Mouse (Mus musculus): ENCODE measurements at regions not wholly inside any gene's neighbourhood (a gene's known extent, or its start where the extent isn't known, plus 50 kb on each side); places are given as distances from the start of the nearest gene placed in this dataset.

DNA sequence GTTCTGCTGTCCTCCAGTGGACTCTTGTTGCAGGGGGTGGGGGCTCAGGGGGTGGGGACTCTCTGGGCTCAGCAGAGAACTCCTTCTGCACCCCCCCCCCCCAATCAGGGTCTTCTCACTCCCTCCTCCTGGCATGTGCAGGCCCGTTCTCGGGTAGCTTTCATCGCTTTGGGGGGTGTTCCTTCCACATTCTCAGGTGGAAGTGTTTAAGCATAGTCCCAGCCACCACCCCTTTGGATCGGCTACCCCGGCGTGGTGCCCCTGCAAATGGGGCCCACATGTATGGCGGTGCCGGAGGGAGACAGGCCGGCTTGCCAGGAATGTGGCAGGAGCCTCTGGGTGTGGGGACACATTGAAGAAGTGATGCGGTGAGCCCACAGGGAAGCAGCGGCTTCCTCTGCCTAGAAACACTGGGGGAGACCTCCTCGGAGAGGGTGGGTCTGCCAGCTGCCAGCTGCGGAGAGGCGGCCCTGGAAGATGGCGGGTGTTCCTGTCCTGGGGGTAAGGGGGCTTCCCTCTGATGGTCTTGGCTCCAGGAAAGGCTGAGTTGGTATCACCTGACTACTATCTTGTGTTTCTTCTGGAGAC is 92.7 kb downstream of the Asb1 start:
- Histone ChIP-seq H3K36me3 (ENCODE audit: control insufficient read depth, insufficient read depth) (no peaks in the 10 kb centered on the region), H3K4me2 (replicated peaks; ENCODE audit: low read depth) (no peak overlapping the region), H3K27me3 (replicated peaks; ENCODE audit: control insufficient read depth, insufficient read depth, low read length) (no peaks in the 10 kb centered on the region), H3K4me1 (replicated peaks; ENCODE audit: control insufficient read depth, insufficient read depth, low read length) (no peaks in the 10 kb centered on the region), H3K9me3 (ENCODE audit: control insufficient read depth) (no peaks in the 10 kb centered on the region), H3K27ac (ENCODE audit: low read depth, low read length) (no peak overlapping the region), H3K4me3 (ENCODE audit: low read depth, low read length) (no peak overlapping the region), H3K9ac (ENCODE audit: low read depth, low read length) (no peak overlapping the region)
- TF ChIP-seq CTCF (IDR thresholded peaks at IDR 0.05; ENCODE audit: low read depth) = no peak
- ATAC-seq = no peak
- 91% methylated on average over 15 of the region's 15 CpGs for WGBS

DNA sequence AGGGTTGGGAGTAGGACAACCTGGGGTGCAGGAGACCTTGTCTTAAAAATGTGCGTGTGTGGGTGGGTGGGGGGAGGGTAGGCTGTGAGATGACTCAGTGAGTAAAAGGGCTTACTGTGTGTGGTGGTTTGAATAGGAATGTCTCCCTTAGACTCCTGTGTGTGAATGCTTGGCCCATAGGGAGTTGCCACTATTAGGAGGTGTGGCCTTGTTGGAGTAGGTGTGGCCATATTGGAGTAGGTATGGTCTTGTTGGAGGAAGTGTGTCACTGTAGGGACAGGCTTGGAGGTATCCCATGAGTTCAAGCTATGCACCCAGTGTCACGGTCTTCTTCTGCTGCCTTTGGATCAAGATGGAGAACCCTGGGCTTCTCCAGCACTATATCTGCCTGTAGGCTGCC is 96.2 kb downstream of the Asb1 start:
- no peaks in the 10 kb centered on the region for H3K27me3 ChIP-seq (replicated peaks; ENCODE audit: control insufficient read depth, insufficient read depth, low read length)
- H3K4me2 ChIP-seq (replicated peaks; ENCODE audit: low read depth) = no peak overlapping the region
- TF ChIP-seq CTCF (IDR thresholded peaks at IDR 0.05; ENCODE audit: low read depth) = no peak
- no peak overlapping the region for H3K9ac ChIP-seq (ENCODE audit: low read depth, low read length)
- H3K36me3 ChIP-seq (ENCODE audit: control insufficient read depth, insufficient read depth) = no peaks in the 10 kb centered on the region
- H3K9me3 ChIP-seq (ENCODE audit: control insufficient read depth) = no peaks in the 10 kb centered on the region
- H3K4me1 ChIP-seq (replicated peaks; ENCODE audit: control insufficient read depth, insufficient read depth, low read length) = no peaks in the 10 kb centered on the region
- ATAC-seq = no peak
- H3K4me3 ChIP-seq (ENCODE audit: low read depth, low read length) = no peak overlapping the region
- WGBS = 91% methylated on average over 2 of the region's 2 CpGs
- no peak overlapping the region for H3K27ac ChIP-seq (ENCODE audit: low read depth, low read length)

DNA sequence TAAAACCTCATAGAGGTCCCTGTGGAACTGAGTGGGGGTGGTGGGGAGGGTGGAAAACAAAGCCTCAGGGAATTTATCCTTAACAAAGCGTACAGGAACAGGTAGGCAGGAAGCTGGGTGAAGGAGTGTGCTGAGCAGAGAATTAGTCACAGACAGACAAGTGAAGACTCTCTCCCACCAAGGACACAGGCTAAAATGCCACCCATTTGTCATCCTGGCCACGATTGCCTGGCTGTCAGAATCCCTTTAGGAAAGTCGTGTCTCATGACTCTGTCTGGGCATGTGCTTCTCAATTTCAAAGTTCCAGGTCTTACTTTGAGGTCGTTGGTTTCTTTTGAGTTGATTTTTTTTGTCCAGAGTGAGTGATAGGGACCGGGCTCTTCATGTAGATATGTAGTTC is 100.2 kb downstream of the Asb1 start:
- Histone ChIP-seq H3K9ac (ENCODE audit: low read depth, low read length) (no peak overlapping the region), H3K27ac (ENCODE audit: low read depth, low read length) (no peak overlapping the region), H3K4me2 (replicated peaks; ENCODE audit: low read depth) (no peak overlapping the region), H3K4me1 (replicated peaks; ENCODE audit: control insufficient read depth, insufficient read depth, low read length) (no peaks in the 10 kb centered on the region), H3K27me3 (replicated peaks; ENCODE audit: control insufficient read depth, insufficient read depth, low read length) (no peaks in the 10 kb centered on the region), H3K4me3 (ENCODE audit: low read depth, low read length) (no peak overlapping the region), H3K36me3 (ENCODE audit: control insufficient read depth, insufficient read depth) (no peaks in the 10 kb centered on the region), H3K9me3 (ENCODE audit: control insufficient read depth) (no peaks in the 10 kb centered on the region)
- 62% methylated on average over 5 of the region's 5 CpGs for WGBS
- no peak for TF ChIP-seq CTCF (IDR thresholded peaks at IDR 0.05; ENCODE audit: low read depth)
- ATAC-seq = no peak

DNA sequence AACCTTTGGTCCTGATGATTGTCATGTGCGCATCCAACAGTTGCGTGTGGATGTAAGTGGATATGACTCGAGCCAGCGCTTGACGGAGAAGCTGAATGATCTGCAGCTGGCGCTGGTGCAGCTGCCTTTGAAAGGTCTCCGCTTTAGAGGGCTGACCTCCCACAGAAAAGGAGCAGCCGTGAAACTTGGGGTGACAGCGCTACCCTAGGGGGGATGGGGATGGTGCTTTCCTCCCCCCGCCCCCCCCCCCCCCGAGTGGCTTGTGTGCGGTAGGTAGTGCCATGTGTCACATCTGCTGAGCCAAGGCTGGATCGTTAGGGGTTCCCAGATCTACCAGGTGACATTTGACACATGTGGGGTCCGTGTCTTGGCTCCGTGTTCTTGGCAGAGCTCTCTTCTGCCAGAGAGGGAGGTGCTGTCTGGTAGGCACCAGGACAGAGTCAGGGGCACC is 118.7 kb downstream of the Asb1 start:
- H3K4me2 ChIP-seq (replicated peaks; ENCODE audit: low read depth) = no peak overlapping the region
- H3K4me3 ChIP-seq (ENCODE audit: low read depth, low read length) = no peak overlapping the region
- no peaks in the 10 kb centered on the region for H3K36me3 ChIP-seq (ENCODE audit: control insufficient read depth, insufficient read depth)
- H3K27me3 ChIP-seq (replicated peaks; ENCODE audit: control insufficient read depth, insufficient read depth, low read length) = no peaks in the 10 kb centered on the region
- H3K9me3 ChIP-seq (ENCODE audit: control insufficient read depth) = no peaks in the 10 kb centered on the region
- H3K4me1 ChIP-seq (replicated peaks; ENCODE audit: control insufficient read depth, insufficient read depth, low read length) = no peaks in the 10 kb centered on the region
- no peak overlapping the region for H3K9ac ChIP-seq (ENCODE audit: low read depth, low read length)
- WGBS = 75% methylated on average over 13 of the region's 15 CpGs
- no peak for TF ChIP-seq CTCF (IDR thresholded peaks at IDR 0.05; ENCODE audit: low read depth)
- H3K27ac ChIP-seq (ENCODE audit: low read depth, low read length) = no peak overlapping the region
- no peak for ATAC-seq

DNA sequence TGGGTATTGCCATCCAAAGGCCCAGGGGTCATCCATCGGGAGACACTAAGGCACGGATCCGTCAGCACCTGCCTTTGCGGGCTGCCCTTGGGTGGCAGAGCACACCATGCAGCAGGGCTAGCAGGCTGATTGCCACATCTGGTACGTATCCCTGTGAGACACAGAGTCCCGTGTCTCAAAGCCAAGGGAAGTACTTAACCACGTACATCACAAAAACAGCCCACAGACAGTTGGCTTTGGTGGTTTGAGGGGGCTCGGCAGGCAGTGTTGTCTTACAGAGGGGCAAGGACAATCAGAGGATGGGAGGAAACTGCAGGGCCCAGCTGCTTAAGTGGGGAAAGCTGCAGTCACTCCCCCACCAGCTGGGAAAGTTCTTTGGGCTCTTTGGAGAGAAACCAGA is 119.1 kb downstream of the Asb1 start:
- Histone ChIP-seq H3K27ac (ENCODE audit: low read depth, low read length) (no peak overlapping the region), H3K9me3 (ENCODE audit: control insufficient read depth) (no peaks in the 10 kb centered on the region), H3K4me1 (replicated peaks; ENCODE audit: control insufficient read depth, insufficient read depth, low read length) (no peaks in the 10 kb centered on the region), H3K4me3 (ENCODE audit: low read depth, low read length) (no peak overlapping the region), H3K9ac (ENCODE audit: low read depth, low read length) (no peak overlapping the region), H3K36me3 (ENCODE audit: control insufficient read depth, insufficient read depth) (no peaks in the 10 kb centered on the region), H3K4me2 (replicated peaks; ENCODE audit: low read depth) (no peak overlapping the region), H3K27me3 (replicated peaks; ENCODE audit: control insufficient read depth, insufficient read depth, low read length) (no peaks in the 10 kb centered on the region)
- WGBS = 75% methylated on average over 8 of the region's 8 CpGs
- no peak for TF ChIP-seq CTCF (IDR thresholded peaks at IDR 0.05; ENCODE audit: low read depth)
- ATAC-seq = no peak

DNA sequence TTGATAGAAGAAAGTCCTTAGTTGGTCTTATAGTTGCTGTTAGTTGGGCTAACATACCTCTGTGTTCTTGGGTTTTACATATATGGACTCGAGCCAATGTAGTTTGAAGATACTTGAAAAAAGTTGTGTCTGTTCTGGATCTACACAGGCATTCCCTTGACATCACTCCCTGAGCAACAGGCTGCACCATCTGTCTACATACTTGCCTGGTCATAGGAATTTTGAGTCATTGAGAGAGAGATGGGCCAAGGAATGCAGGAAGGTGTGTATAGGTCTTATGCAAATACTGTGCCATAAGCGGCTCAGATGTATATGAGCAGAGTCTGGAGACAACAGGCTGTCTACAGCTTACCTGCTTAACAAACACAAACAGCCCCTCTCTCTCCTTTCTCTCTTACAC is 122.9 kb downstream of the Asb1 start:
- no peaks in the 10 kb centered on the region for H3K4me1 ChIP-seq (replicated peaks; ENCODE audit: control insufficient read depth, insufficient read depth, low read length)
- H3K9ac ChIP-seq (ENCODE audit: low read depth, low read length) = no peak overlapping the region
- H3K4me3 ChIP-seq (ENCODE audit: low read depth, low read length) = no peak overlapping the region
- ATAC-seq = no peak
- H3K4me2 ChIP-seq (replicated peaks; ENCODE audit: low read depth) = no peak overlapping the region
- TF ChIP-seq CTCF (IDR thresholded peaks at IDR 0.05; ENCODE audit: low read depth) = no peak
- H3K27me3 ChIP-seq (replicated peaks; ENCODE audit: control insufficient read depth, insufficient read depth, low read length) = no peaks in the 10 kb centered on the region
- WGBS = 84% methylated on average over 2 of the region's 2 CpGs
- H3K27ac ChIP-seq (ENCODE audit: low read depth, low read length) = no peak overlapping the region
- H3K36me3 ChIP-seq (ENCODE audit: control insufficient read depth, insufficient read depth) = no peaks in the 10 kb centered on the region
- H3K9me3 ChIP-seq (ENCODE audit: control insufficient read depth) = no peaks in the 10 kb centered on the region

DNA sequence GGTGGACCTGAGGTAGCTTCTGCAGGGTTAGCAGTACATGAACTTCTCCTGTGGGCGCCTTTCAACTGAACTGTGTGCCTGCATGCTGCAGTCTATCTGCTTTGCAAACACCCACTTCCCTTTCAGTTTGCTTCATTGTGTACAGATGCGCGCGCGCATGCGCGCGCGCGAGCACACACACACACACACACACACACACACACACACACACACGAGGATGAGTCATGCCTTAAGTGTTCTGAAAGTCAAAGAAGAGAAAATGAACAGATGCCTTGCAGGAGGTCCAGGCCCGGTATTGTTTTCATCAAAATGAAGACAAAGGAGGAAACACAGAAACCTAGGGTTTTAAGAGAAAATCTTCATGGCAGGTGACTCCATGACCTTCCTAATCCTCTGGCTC is 124.3 kb downstream of the Asb1 start:
- no peak overlapping the region for H3K9ac ChIP-seq (ENCODE audit: low read depth, low read length)
- no peaks in the 10 kb centered on the region for H3K27me3 ChIP-seq (replicated peaks; ENCODE audit: control insufficient read depth, insufficient read depth, low read length)
- no peaks in the 10 kb centered on the region for H3K4me1 ChIP-seq (replicated peaks; ENCODE audit: control insufficient read depth, insufficient read depth, low read length)
- TF ChIP-seq CTCF (IDR thresholded peaks at IDR 0.05; ENCODE audit: low read depth) = no peak
- H3K4me2 ChIP-seq (replicated peaks; ENCODE audit: low read depth) = no peak overlapping the region
- WGBS = 80% methylated on average over 12 of the region's 12 CpGs
- no peak for ATAC-seq
- H3K36me3 ChIP-seq (ENCODE audit: control insufficient read depth, insufficient read depth) = no peaks in the 10 kb centered on the region
- H3K4me3 ChIP-seq (ENCODE audit: low read depth, low read length) = no peak overlapping the region
- H3K27ac ChIP-seq (ENCODE audit: low read depth, low read length) = no peak overlapping the region
- H3K9me3 ChIP-seq (ENCODE audit: control insufficient read depth) = no peaks in the 10 kb centered on the region

Measured in intestine, postnatal 0 days (tissue).